Mouse (Mus musculus) NIH3T3 (cell line): ENCODE data around the gene Wdr46.
"Not testable (repeated sequence)": the region's sequence is repeated elsewhere in the genome, so short reads cannot be mapped to it uniquely, and the experiment has no call there.

Experiments
- DNase-seq: peaks from one replicate; pipeline ENCODE4 v3.0.0-alpha.2; 2012; ENCODE audit warnings: low read depth

Gene Wdr46

GRCm38 (mm10) chr17:33940206-33940805 lies at the start of gene Wdr46, which contains the start of gene Pfdn6:
Wdr46 (plus strand) TSS chr17:33940660.
Pfdn6 (minus strand) TSS chr17:33940343.
- DNase-seq, result peak; percentile 91

- no peak for DNase-seq
Measured at GRCm38 (mm10) chr17:33891357-33891756, 49.1 kb upstream of the Wdr46 start.

- DNase-seq, result not testable (repeated sequence)
Measured at GRCm38 (mm10) chr17:33891892-33892291, 48.6 kb upstream of the Wdr46 start.

DNA sequence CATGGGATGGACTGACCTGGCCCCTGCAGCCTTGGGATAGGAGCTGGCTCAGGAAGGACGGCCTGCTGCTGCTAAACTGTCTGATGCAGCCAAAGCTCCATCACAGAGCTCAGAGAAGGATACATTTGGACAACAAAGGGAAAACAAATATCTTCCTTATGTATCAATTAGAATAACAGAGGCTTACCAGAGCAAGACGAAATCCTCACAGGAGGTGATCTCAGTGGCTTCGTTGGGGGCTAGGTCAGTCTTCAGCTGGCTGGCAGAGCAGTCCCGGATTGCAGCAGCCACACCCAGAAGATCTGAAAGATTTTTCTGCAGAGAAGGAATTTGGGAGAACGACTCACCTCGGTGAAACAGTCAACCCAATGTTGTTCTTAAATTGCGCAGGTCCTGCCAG lies 48.0 kb upstream of the Wdr46 start:
- peak; percentile 40 for DNase-seq

- DNase-seq, result peak; percentile 1
Measured at GRCm38 (mm10) chr17:33893011-33893410, 47.4 kb upstream of the Wdr46 start.

- DNase-seq, result peak; percentile 93
Measured at GRCm38 (mm10) chr17:33897114-33897794, 43.2 kb upstream of the Wdr46 start.

DNA sequence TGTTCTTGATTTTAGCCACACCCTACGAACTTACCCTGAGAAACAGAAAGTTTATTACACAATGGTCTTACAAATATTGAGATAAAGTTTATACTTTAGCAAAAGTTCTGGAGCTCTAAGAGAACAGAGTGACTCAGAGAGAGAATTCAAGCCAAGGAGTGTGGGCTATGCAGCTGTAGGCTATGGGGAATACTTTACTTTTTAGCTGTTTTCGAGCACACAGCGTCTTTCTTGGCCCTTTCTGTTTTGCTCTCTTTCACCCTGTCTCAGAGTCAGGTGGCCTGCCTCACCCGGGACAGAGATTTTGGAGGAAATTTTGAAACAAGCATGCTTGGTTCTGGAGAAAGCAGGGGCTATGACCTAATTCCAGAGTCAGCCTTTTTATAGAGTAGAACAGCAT lies 42.3 kb upstream of the Wdr46 start:
- peak; percentile 73 for DNase-seq

DNA sequence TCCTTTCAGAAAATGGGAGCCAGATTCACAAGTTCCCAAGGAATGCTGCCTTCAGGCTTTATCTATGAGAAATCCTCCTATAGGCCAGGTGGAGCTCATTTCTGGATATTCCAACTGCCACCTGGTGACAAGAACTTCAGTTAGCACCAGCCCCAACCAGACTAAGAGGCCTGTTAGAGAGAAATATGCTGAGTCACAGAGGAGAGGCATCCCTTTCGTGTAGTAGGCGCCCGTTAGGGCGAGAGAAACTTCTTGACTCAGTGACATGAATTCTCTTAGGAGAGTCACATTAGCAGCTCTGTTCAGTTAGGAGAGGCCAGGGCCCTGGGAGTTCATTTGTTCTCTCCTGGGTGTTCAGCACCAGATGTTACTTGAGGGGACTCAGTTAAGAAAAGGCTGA lies 40.8 kb upstream of the Wdr46 start:
- no peak for DNase-seq

- peak; percentile 24 for DNase-seq
Measured at GRCm38 (mm10) chr17:33900281-33900988, 40.0 kb upstream of the Wdr46 start.

GRCm38 (mm10) chr17:33900989-33901314 lies 39.5 kb upstream of the Wdr46 start:
- DNase-seq, result no peak

- no peak for DNase-seq
Measured at GRCm38 (mm10) chr17:33901653-33902052, 38.8 kb upstream of the Wdr46 start.

GRCm38 (mm10) chr17:33902079-33902478 lies 38.4 kb upstream of the Wdr46 start:
- no peak for DNase-seq

GRCm38 (mm10) chr17:33902491-33902890 lies 38.0 kb upstream of the Wdr46 start:
- DNase-seq, result no peak

- not testable (repeated sequence) for DNase-seq
Measured at GRCm38 (mm10) chr17:33903911-33904651, 36.4 kb upstream of the Wdr46 start.

- DNase-seq, result not testable (repeated sequence)
Measured at GRCm38 (mm10) chr17:33904835-33905234, 35.6 kb upstream of the Wdr46 start, which contains the start of gene Platr17. Platr17 (plus strand) TSS chr17:33905135.

DNA sequence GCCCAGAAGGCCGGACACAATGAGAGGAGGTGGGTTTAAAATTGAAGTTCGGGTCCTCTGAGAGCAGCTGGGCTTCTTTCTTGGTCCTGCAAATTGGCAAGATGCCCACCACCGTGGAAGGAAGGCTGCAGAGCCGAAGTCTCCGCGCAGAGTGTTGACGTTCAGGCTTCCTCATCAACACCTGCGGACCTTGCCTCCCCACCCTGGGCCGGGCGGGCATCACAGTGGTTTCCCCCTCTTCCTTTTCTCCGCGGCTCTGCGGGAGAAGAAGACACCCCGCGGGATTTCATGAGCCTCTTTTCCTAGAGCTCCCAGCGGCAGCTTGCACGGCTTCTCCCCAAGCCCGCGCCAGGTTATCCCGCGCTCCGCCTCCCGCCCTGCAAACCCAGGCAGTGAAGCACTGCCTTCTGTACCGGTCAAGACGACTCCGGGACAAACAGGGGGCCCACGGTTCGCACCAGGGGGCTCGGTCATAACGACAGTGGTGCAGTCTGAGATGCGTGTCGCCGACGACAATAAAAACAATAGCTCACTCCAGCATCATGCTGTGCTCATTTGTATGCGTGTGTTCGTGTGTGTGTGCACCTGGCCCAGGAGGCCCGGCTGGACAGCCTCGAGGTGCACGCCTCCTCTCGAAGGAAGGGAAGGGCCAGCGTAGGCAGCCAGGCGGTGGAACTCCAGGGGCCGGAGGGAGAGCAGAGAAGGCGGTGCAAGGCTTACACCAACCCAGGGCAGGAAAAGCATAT lies 32.0 kb upstream of the Wdr46 start:
- peak; percentile 60 for DNase-seq

- DNase-seq, result peak; percentile 100
Measured at GRCm38 (mm10) chr17:33909077-33909868, 31.2 kb upstream of the Wdr46 start, which contains the start of gene Daxx. Daxx (plus strand) TSS chr17:33909414.

DNA sequence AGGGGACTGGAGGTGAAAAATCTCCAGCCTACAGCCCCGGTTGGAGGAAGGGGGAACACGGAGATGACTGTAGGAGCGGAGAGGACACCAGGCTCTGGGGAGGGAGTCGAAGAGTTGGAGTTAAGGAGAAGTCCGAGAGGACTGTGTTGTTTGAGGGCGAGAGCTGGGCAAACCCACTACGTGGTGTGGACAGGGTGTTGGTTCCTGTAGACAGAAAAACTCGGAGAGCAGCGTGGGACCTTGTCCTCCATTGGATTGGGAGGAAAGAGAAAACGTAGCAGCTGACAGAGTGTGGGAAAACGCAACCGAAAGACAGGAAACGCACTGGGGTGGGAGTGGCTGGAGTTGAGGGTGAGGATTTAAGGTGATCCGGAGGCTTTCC lies 30.6 kb upstream of the Wdr46 start:
- DNase-seq, result peak; percentile 75

DNA sequence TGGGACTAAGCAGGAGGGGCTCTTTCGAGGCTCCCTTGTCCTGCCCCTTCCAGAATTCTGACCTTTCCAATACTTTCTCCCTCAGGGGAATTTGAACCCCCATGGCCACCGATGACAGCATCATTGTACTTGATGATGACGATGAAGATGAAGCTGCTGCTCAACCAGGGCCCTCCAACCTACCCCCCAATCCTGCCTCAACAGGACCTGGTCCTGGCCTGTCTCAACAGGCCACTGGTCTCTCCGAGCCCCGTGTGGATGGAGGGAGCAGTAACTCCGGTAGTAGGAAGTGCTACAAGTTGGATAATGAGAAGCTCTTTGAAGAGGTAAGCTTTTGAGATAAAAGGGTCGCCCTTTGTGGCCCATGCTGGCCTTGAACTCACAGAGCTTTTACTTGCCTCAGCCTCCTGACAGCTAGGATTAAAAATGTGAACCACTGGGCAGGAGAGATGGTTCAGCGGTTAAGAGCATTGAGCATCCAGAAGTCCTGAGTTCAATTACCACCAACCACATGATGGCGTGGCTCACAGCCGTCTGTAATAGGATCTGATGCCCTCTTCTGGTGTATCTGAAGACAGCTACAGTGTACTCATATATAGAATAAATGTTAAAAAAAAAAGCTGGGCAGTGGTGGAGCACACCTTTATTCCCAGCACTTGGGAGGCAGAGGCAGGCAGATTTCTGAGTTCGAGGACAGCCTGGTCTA lies 30.0 kb upstream of the Wdr46 start:
- DNase-seq, result peak; percentile 66
